Mouse (Mus musculus): ENCODE data around the gene Pigk. TPM values are rescaled to one million over a fixed set of nuclear protein-coding genes. Genes with fewer than 3 reads are reported as not detected.

Gene Pigk
- polyA plus RNA-seq, 1 experiment from 2014 or later = 53.0 TPM

- Histone ChIP-seq H3K36me3 (replicated peaks) (no peaks in the 10 kb centered on the region), H3K4me2 (no peak overlapping the region), H3K27ac (no peak overlapping the region), H3K4me3 (no peak overlapping the region), H3K27me3 (replicated peaks) (no peaks in the 10 kb centered on the region), H3K9me3 (no peaks in the 10 kb centered on the region), H3K9ac (no peak overlapping the region), H3K4me1 (no peaks in the 10 kb centered on the region)
- WGBS = 71% methylated on average over 5 of the region's 5 CpGs
- ATAC-seq (replicated peaks) = no peak
These were observed 285.0 kb downstream of the Pigk start for GRCm38 (mm10) chr3:152998901-152999300.

GRCm38 (mm10) chr3:153006893-153007292 is 293.0 kb downstream of the Pigk start:
- Histone ChIP-seq H3K27me3 (replicated peaks) (no peaks in the 10 kb centered on the region), H3K4me1 (no peaks in the 10 kb centered on the region), H3K27ac (no peak overlapping the region), H3K4me2 (no peak overlapping the region), H3K4me3 (no peak overlapping the region), H3K9me3 (no peaks in the 10 kb centered on the region), H3K9ac (no peak overlapping the region), H3K36me3 (replicated peaks) (no peaks in the 10 kb centered on the region)
- WGBS = 91% methylated on average over 6 of the region's 6 CpGs
- no peak for ATAC-seq (replicated peaks)

GRCm38 (mm10) chr3:153016355-153016754 is 302.5 kb downstream of the Pigk start:
- Histone ChIP-seq H3K4me1 (no peaks in the 10 kb centered on the region), H3K4me2 (no peak overlapping the region), H3K9me3 (no peaks in the 10 kb centered on the region), H3K27me3 (replicated peaks) (no peaks in the 10 kb centered on the region), H3K9ac (no peak overlapping the region), H3K4me3 (no peak overlapping the region), H3K36me3 (replicated peaks) (no peaks in the 10 kb centered on the region), H3K27ac (no peak overlapping the region)
- 76% methylated on average over 8 of the region's 8 CpGs for WGBS
- ATAC-seq (replicated peaks) = no peak

GRCm38 (mm10) chr3:153018051-153018450 is 304.2 kb downstream of the Pigk start:
- no peak overlapping the region for H3K9ac ChIP-seq
- H3K4me1 ChIP-seq = no peaks in the 10 kb centered on the region
- WGBS = 74% methylated on average over 10 of the region's 10 CpGs
- H3K36me3 ChIP-seq (replicated peaks) = no peaks in the 10 kb centered on the region
- no peaks in the 10 kb centered on the region for H3K9me3 ChIP-seq
- H3K4me3 ChIP-seq = no peak overlapping the region
- H3K27me3 ChIP-seq (replicated peaks) = no peaks in the 10 kb centered on the region
- H3K4me2 ChIP-seq = no peak overlapping the region
- no peak for ATAC-seq (replicated peaks)
- no peak overlapping the region for H3K27ac ChIP-seq

- 77% methylated on average over 11 of the region's 11 CpGs for WGBS
- H3K36me3 ChIP-seq (replicated peaks) = no peaks in the 10 kb centered on the region
- no peak overlapping the region for H3K27ac ChIP-seq
- H3K27me3 ChIP-seq (replicated peaks) = no peaks in the 10 kb centered on the region
- H3K9ac ChIP-seq = no peak overlapping the region
- ATAC-seq (replicated peaks) = no peak
- no peak overlapping the region for H3K4me3 ChIP-seq
- H3K4me2 ChIP-seq = no peak overlapping the region
- H3K9me3 ChIP-seq = no peaks in the 10 kb centered on the region
- no peaks in the 10 kb centered on the region for H3K4me1 ChIP-seq
These were observed 310.1 kb downstream of the Pigk start for GRCm38 (mm10) chr3:153024016-153024415.

Other genes with a start within 250 kb of the Pigk start
- gene Ak5, start 45.7 kb upstream of the Pigk start, polyA plus RNA-seq (2015; fragmentation: Nextera tagmentation; extraction: Ambion mirVana) = 12.2 and 13.7 TPM in 2 replicates

Measured in midbrain, embryonic 15.5 days (tissue).